Comparison of ENCODE assay signal across 12 mouse cellular contexts in the genomic region with DNA sequence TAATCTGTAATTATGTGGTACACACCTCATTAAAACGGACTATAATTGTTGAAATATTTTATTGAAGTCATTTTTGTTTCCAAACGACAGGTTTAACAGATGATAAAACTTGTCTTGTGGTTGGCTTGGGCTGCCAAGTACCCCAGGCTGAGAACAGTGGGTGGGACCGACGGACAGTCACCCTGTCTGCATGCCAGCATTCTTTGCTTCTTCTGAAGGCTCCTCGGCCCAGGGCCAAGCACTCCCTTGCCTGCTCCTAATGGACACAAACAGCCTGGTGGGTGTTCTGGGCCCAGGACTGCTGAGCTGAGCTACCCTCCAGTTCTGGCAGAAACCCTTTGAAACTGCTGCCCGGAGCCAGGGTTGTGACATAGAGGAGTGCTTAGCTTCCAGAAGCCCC.
DNase-seq lines count a peak whose midpoint lies in the region; ATAC-seq and TF ChIP-seq lines count a peak whose summit lies in the region.
"Had no signal": no experiment of that assay in that cellular context is flagged by ENCODE, and none has a peak within 500 bp of the region (broad histone marks: within the 10 kb centered on the region; RNA-seq: fewer than 3 reads in every experiment).

No protein-coding gene starts in this region.

- no peaks in the 10 kb centered on the region for H3K9me3 ChIP-seq in forebrain, embryonic 16.5 days (ENCODE audit: control insufficient read depth, low read length)
- no peaks in the 10 kb centered on the region for H3K9me3 ChIP-seq in forebrain, embryonic 10.5 days
- no peaks in the 10 kb centered on the region for H3K9me3 ChIP-seq in midbrain, embryonic 10.5 days (replicated peaks)
- H3K9me3 ChIP-seq in midbrain, embryonic 13.5 days, result no peaks in the 10 kb centered on the region
- H3K9me3 ChIP-seq: stomach, embryonic 15.5 days had no signal

- ATAC-seq in forebrain, embryonic 16.5 days, result peak; percentile 26; the same call in 1 of the 2 replicates
- ATAC-seq in midbrain, embryonic 13.5 days, result no peak
- ATAC-seq: intestine, embryonic 16.5 days had no signal

- TF ChIP-seq POLR2A in brain, embryonic 14.5 days (IDR thresholded peaks at IDR 0.05; ENCODE audit: borderline replicate concordance, extremely low read depth, insufficient read depth, insufficient read length, poor library complexity, severe bottlenecking), result no peak

- no peaks in the 10 kb centered on the region for H3K36me3 ChIP-seq in forebrain, embryonic 16.5 days (ENCODE audit: control insufficient read depth, insufficient read depth)
- H3K36me3 ChIP-seq in forebrain, embryonic 10.5 days (replicated peaks), result no peaks in the 10 kb centered on the region
- no peaks in the 10 kb centered on the region for H3K36me3 ChIP-seq in midbrain, embryonic 10.5 days
- H3K36me3 ChIP-seq in midbrain, embryonic 13.5 days, result no peaks in the 10 kb centered on the region
- H3K36me3 ChIP-seq: stomach, embryonic 15.5 days had no signal

- H3K27ac ChIP-seq in forebrain, embryonic 16.5 days (ENCODE audit: low read length), result no peak overlapping the region
- no peak overlapping the region for H3K27ac ChIP-seq in forebrain, embryonic 10.5 days
- H3K27ac ChIP-seq in midbrain, embryonic 10.5 days (replicated peaks), result 0 out of 2 replicates have a peak overlapping the region, but pooled peaks have one; percentile 42
- no peak overlapping the region for H3K27ac ChIP-seq in midbrain, embryonic 13.5 days
- H3K27ac ChIP-seq: macrophage; stomach, embryonic 15.5 days had no signal

- H3K9ac ChIP-seq in forebrain, embryonic 16.5 days (replicated peaks; ENCODE audit: low read depth, low read length), result no peak overlapping the region
- no peak overlapping the region for H3K9ac ChIP-seq in midbrain, embryonic 13.5 days (replicated peaks)
- H3K9ac ChIP-seq: stomach, embryonic 15.5 days had no signal

- H3K4me2 ChIP-seq in forebrain, embryonic 16.5 days (ENCODE audit: low read length), result no peak overlapping the region
- no peak overlapping the region for H3K4me2 ChIP-seq in midbrain, embryonic 13.5 days (replicated peaks)
- H3K4me2 ChIP-seq: stomach, embryonic 15.5 days had no signal

- TF ChIP-seq CTCF in brain, embryonic 14.5 days (IDR thresholded peaks at IDR 0.05; ENCODE audit: borderline replicate concordance, extremely low read depth, insufficient read depth, insufficient read length), result no peak

- H3K27me3 ChIP-seq in forebrain, embryonic 16.5 days (replicated peaks; ENCODE audit: control insufficient read depth, insufficient read depth, low read length), result no peaks in the 10 kb centered on the region
- no peaks in the 10 kb centered on the region for H3K27me3 ChIP-seq in forebrain, embryonic 10.5 days (ENCODE audit: poor library complexity, severe bottlenecking)
- no peaks in the 10 kb centered on the region for H3K27me3 ChIP-seq in midbrain, embryonic 10.5 days (ENCODE audit: low read depth, poor library complexity, severe bottlenecking)
- H3K27me3 ChIP-seq in midbrain, embryonic 13.5 days, result no peaks in the 10 kb centered on the region
- H3K27me3 ChIP-seq: CH12.LX; stomach, embryonic 15.5 days had no signal

- WGBS in forebrain, embryonic 16.5 days, result 46% methylated on average over 6 of the region's 6 CpGs
- WGBS in forebrain, embryonic 10.5 days, result 75% methylated on average over 6 of the region's 6 CpGs
- WGBS in midbrain, embryonic 10.5 days, result 73% methylated on average over 6 of the region's 6 CpGs
- WGBS in midbrain, embryonic 13.5 days, result 74% methylated on average over 6 of the region's 6 CpGs

- no peak overlapping the region for H3K4me3 ChIP-seq in forebrain, embryonic 16.5 days (replicated peaks; ENCODE audit: low read length)
- no peak overlapping the region for H3K4me3 ChIP-seq in forebrain, embryonic 10.5 days
- no peak overlapping the region for H3K4me3 ChIP-seq in midbrain, embryonic 10.5 days
- H3K4me3 ChIP-seq in midbrain, embryonic 13.5 days (replicated peaks), result no peak overlapping the region
- H3K4me3 ChIP-seq: stomach, embryonic 15.5 days had no signal

- DNase-seq in forebrain, embryonic 10.5 days (ENCODE audit: extremely low spot score, low spot score), result no peak
- DNase-seq in midbrain, embryonic 10.5 days (ENCODE audit: low spot score), result no peak
- peak; percentile 67 for DNase-seq in brain, embryonic 14.5 days (ENCODE audit: low read depth)
- peak; percentile 64 to 88 for DNase-seq in lung, postnatal 4 days
- DNase-seq in spleen, adult 18-20 months, result no peak
- DNase-seq in thymus, postnatal 4 days, result no peak

- no peaks in the 10 kb centered on the region for H3K4me1 ChIP-seq in forebrain, embryonic 16.5 days (replicated peaks; ENCODE audit: control insufficient read depth, insufficient read depth, low read length)
- H3K4me1 ChIP-seq in forebrain, embryonic 10.5 days, result peaks cover 39% of the 10 kb centered on the region
- peaks cover 21% of the 10 kb centered on the region for H3K4me1 ChIP-seq in midbrain, embryonic 10.5 days
- H3K4me1 ChIP-seq in midbrain, embryonic 13.5 days (replicated peaks), result peaks cover 11% of the 10 kb centered on the region; the same call in 1 of the 2 replicates

Comparison
In these comparisons a context has a peak if more than half of its experiments do, and no peak if none do; other contexts are left out.
1. DNase-seq: peak in brain, embryonic 14.5 days (single experiment) and lung, postnatal 4 days (2 of 2); none in forebrain, embryonic 10.5 days (single experiment), midbrain, embryonic 10.5 days (single experiment), spleen, adult 18-20 months (0 of 2) and thymus, postnatal 4 days (single experiment).